Comparison of ENCODE assay signal across 8 mouse cellular contexts in genomic region chr15:12321091-12321787, GRCm38 (mm10). TPM values are rescaled to one million over a fixed set of nuclear protein-coding genes. Genes with fewer than 3 reads are reported as not detected.
DNase-seq lines count a peak whose midpoint lies in the region; ATAC-seq and TF ChIP-seq lines count a peak whose summit lies in the region.

Golph3 (plus strand) TSS chr15:12321450.

- TF ChIP-seq CTCF in MEL (IDR thresholded peaks at IDR 0.05 in 2 of 3, conservative IDR thresholded peaks at IDR 0.05 in 1 of 3; ENCODE audit: control insufficient read depth in 1 of 3, insufficient read depth in 1 of 3, low read depth in 2 of 3, low read length in 3 of 3, poor library complexity in 1 of 3, severe bottlenecking in 1 of 3), result no peak
- no peak for TF ChIP-seq CTCF in cerebellum, adult 2 months (IDR thresholded peaks at IDR 0.05; ENCODE audit: borderline replicate concordance, insufficient read depth, low read depth, low read length)

- H3K4me2 ChIP-seq in lung, embryonic 16.5 days (ENCODE audit: low read depth, low read length), result peak within 1 kb of the TSS; percentile 80

- H3K27me3 ChIP-seq in MEL (ENCODE audit: control insufficient read depth in 1 of 2, insufficient read depth in 2 of 2, low read length in 2 of 2), result no peaks in the 10 kb centered on the region
- H3K27me3 ChIP-seq in cerebellum, adult 2 months (ENCODE audit: control insufficient read depth, insufficient read depth, low read length), result no peaks in the 10 kb centered on the region
- H3K27me3 ChIP-seq in lung, embryonic 16.5 days (ENCODE audit: control insufficient read depth, insufficient read depth, low read depth, low read length), result no peaks in the 10 kb centered on the region; the same call in 1 of the 2 replicates

- H3K79me2 ChIP-seq in MEL (ENCODE audit: control insufficient read depth, insufficient read depth, low read length, poor library complexity), result peaks cover 49% of the 10 kb centered on the region

- peak; percentile 65 to 78 for ATAC-seq in hematopoietic stem cell, adult 5-6 weeks (replicated peaks in 1 of 2; ENCODE audit: insufficient read depth in 1 of 2, low FRiP score in 2 of 2, low TSS enrichment in 1 of 2, low read depth in 1 of 2, poor library complexity in 2 of 2, severe bottlenecking in 2 of 2)
- ATAC-seq in lung, embryonic 16.5 days (ENCODE audit: low read depth), result peak; percentile 94

- peaks cover 8 to 44% of the 10 kb centered on the region in 2 experiments for H3K36me3 ChIP-seq in MEL (ENCODE audit: control insufficient read depth in 1 of 2, insufficient read depth in 2 of 2, low read length in 2 of 2)
- H3K36me3 ChIP-seq in lung, embryonic 16.5 days (ENCODE audit: control insufficient read depth, insufficient read depth, low read length), result no peaks in the 10 kb centered on the region; the same call in 1 of the 2 replicates

- no peak for TF ChIP-seq RAD21 in MEL (IDR thresholded peaks at IDR 0.05; ENCODE audit: low read depth, low read length)

- peak; percentile 81 to 93 for TF ChIP-seq POLR2A in MEL (IDR thresholded peaks at IDR 0.05; ENCODE audit: control insufficient read depth in 1 of 2, insufficient read depth in 1 of 2, low read depth in 1 of 2, low read length in 2 of 2, poor library complexity in 1 of 2)
- peak; percentile 55; the same call in 1 of the 2 replicates for TF ChIP-seq POLR2A in cerebellum, adult 2 months (IDR thresholded peaks at IDR 0.05; ENCODE audit: borderline replicate concordance, insufficient read depth, low read length)

- no peaks in the 10 kb centered on the region for H3K9me3 ChIP-seq in MEL (replicated peaks; ENCODE audit: insufficient read depth, low read length)
- H3K9me3 ChIP-seq in lung, embryonic 16.5 days (ENCODE audit: control insufficient read depth, low read length), result no peaks in the 10 kb centered on the region

- H3K4me3 ChIP-seq in MEL (ENCODE audit: control insufficient read depth in 1 of 2, insufficient read depth in 1 of 2, low read depth in 2 of 2, low read length in 2 of 2), result peak within 1 kb of the TSS; percentile 94
- peak within 1 kb of the TSS; percentile 84 for H3K4me3 ChIP-seq in cerebellum, adult 2 months (replicated peaks; ENCODE audit: insufficient read depth, low read depth, low read length)
- peak within 1 kb of the TSS; percentile 99 for H3K4me3 ChIP-seq in lung, embryonic 16.5 days (ENCODE audit: low read length)

- DNase-seq in MEL (ENCODE audit: low read depth, low spot score), result peak; percentile 95
- DNase-seq in cerebellum, adult 2 months, result peak; percentile 95
- DNase-seq in forelimb bud, embryonic 11.5 days (ENCODE audit: low read depth, low spot score), result peak; percentile 83
- DNase-seq in layer of hippocampus, adult 9-10 months (ENCODE audit: low spot score), result peak; percentile 85
- peak; percentile 87 for DNase-seq in ovary, postnatal 10 days (ENCODE audit: low spot score)
- peak; percentile 87 to 96 for DNase-seq in thymus, postnatal 10 days (ENCODE audit: low spot score in 2 of 2)

- peaks cover 11 to 38% of the 10 kb centered on the region in 2 experiments for H3K4me1 ChIP-seq in MEL (ENCODE audit: control insufficient read depth in 1 of 2, insufficient read depth in 2 of 2, low read length in 2 of 2)
- H3K4me1 ChIP-seq in cerebellum, adult 2 months (ENCODE audit: control insufficient read depth, insufficient read depth, low read length), result peaks cover 10% of the 10 kb centered on the region
- H3K4me1 ChIP-seq in lung, embryonic 16.5 days (replicated peaks; ENCODE audit: control insufficient read depth, insufficient read depth, low read length), result peaks cover 12% of the 10 kb centered on the region

- TF ChIP-seq EP300 in MEL (IDR thresholded peaks at IDR 0.05; ENCODE audit: low read depth in 1 of 2, low read length in 2 of 2), result 0 out of 4 replicates have a peak, but pooled peaks of 1 of the 2 experiments have one; percentile 5

- WGBS in cerebellum, adult 2 months, result under 1% methylated on average over 72 of the region's 74 CpGs
- WGBS in lung, embryonic 16.5 days, result under 1% methylated on average over 68 of the region's 74 CpGs

- peak within 1 kb of the TSS; percentile 87 for H3K27ac ChIP-seq in MEL (ENCODE audit: control insufficient read depth, low read depth, low read length)
- peak within 1 kb of the TSS; percentile 92 for H3K27ac ChIP-seq in cerebellum, adult 2 months (ENCODE audit: insufficient read depth, low read length)
- peak within 1 kb of the TSS; percentile 93 for H3K27ac ChIP-seq in lung, embryonic 16.5 days (ENCODE audit: low read length)

- H3K9ac ChIP-seq in MEL (ENCODE audit: control insufficient read depth, low read depth, low read length, poor library complexity, severe bottlenecking), result peak within 1 kb of the TSS; percentile 89
- peak within 1 kb of the TSS; percentile 98 for H3K9ac ChIP-seq in lung, embryonic 16.5 days (ENCODE audit: low read length)

TF ChIP-seq in MEL, 35 proteins besides CTCF, POLR2A, EP300 and RAD21:
- TF ChIP-seq UBTF (IDR thresholded peaks at IDR 0.05; ENCODE audit: borderline replicate concordance, insufficient read depth, low read depth, low read length), result no peak
- TF ChIP-seq E2F4 (IDR thresholded peaks at IDR 0.05; ENCODE audit: borderline replicate concordance, low read depth, low read length), result no peak
- peak; percentile 63 for TF ChIP-seq NRF1 (IDR thresholded peaks at IDR 0.05; ENCODE audit: insufficient read depth, low read depth, low read length, poor library complexity, severe bottlenecking)
- TF ChIP-seq USF1 (IDR thresholded peaks at IDR 0.05; ENCODE audit: low read depth, low read length), result no peak
- TF ChIP-seq USF2 (IDR thresholded peaks at IDR 0.05; ENCODE audit: borderline replicate concordance in 1 of 2, insufficient read depth in 1 of 2, low read depth in 1 of 2, low read length in 2 of 2), result no peak
- no peak for TF ChIP-seq POLR2AphosphoS5 (IDR thresholded peaks at IDR 0.05; ENCODE audit: borderline replicate concordance, low read depth, low read length)
- peak; percentile 65; the same call in 1 of the 2 replicates for TF ChIP-seq MAZ (IDR thresholded peaks at IDR 0.05; ENCODE audit: low read depth, low read length)
- TF ChIP-seq MEF2A (IDR thresholded peaks at IDR 0.05; ENCODE audit: extremely low read depth, insufficient replicate concordance, low read depth, low read length, poor library complexity, severe bottlenecking), result 0 out of 2 replicates have a peak, but pooled peaks have one; percentile 28
- TF ChIP-seq JUND (IDR thresholded peaks at IDR 0.05; ENCODE audit: low read depth, low read length), result no peak
- no peak for TF ChIP-seq CHD2 (IDR thresholded peaks at IDR 0.05; ENCODE audit: low read length)
- no peak for TF ChIP-seq CHD1 (IDR thresholded peaks at IDR 0.05; ENCODE audit: low read depth, low read length)
- no peak for TF ChIP-seq RCOR1 (IDR thresholded peaks at IDR 0.05; ENCODE audit: low read depth, low read length)
- TF ChIP-seq TBP (IDR thresholded peaks at IDR 0.05; ENCODE audit: low read depth, low read length), result peak; percentile 15; the same call in 1 of the 2 replicates
- peak; percentile 85 for TF ChIP-seq ELF1 (IDR thresholded peaks at IDR 0.05; ENCODE audit: low read depth, low read length)
- TF ChIP-seq MXI1 (IDR thresholded peaks at IDR 0.05; ENCODE audit: low read depth, low read length), result no peak
- TF ChIP-seq GATA1 (IDR thresholded peaks at IDR 0.05; ENCODE audit: low read depth, low read length), result no peak
- TF ChIP-seq TAL1 (IDR thresholded peaks at IDR 0.05; ENCODE audit: low read length), result no peak
- TF ChIP-seq SIN3A (IDR thresholded peaks at IDR 0.05; ENCODE audit: low read length), result peak; percentile 86
- no peak for TF ChIP-seq BHLHE40 (IDR thresholded peaks at IDR 0.05; ENCODE audit: borderline replicate concordance, low read depth, low read length)
- no peak for TF ChIP-seq ZNF384 (IDR thresholded peaks at IDR 0.05; ENCODE audit: low read depth, low read length)
- TF ChIP-seq ZKSCAN1 (IDR thresholded peaks at IDR 0.05; ENCODE audit: low read depth, low read length), result no peak
- TF ChIP-seq HCFC1 (IDR thresholded peaks at IDR 0.05; ENCODE audit: low read depth, low read length), result peak; percentile 76
- TF ChIP-seq ETS1 (IDR thresholded peaks at IDR 0.05; ENCODE audit: low read depth, low read length), result peak; percentile 49; the same call in 1 of the 2 replicates
- TF ChIP-seq ZC3H11A (IDR thresholded peaks at IDR 0.05; ENCODE audit: low read depth, low read length), result no peak
- no peak; the same call in 1 of the 2 replicates for TF ChIP-seq KAT2A (conservative IDR thresholded peaks at IDR 0.05; ENCODE audit: low read depth, low read length)
- TF ChIP-seq POLR2AphosphoS2 (IDR thresholded peaks at IDR 0.05; ENCODE audit: low read length), result peak; percentile 84
- TF ChIP-seq MYB (IDR thresholded peaks at IDR 0.05; ENCODE audit: low read depth, low read length), result no peak
- no peak for TF ChIP-seq SMC3 (IDR thresholded peaks at IDR 0.05; ENCODE audit: low read depth, low read length)
- no peak for TF ChIP-seq GABPA (IDR thresholded peaks at IDR 0.05; ENCODE audit: low read depth, low read length)
- TF ChIP-seq ZMIZ1 (IDR thresholded peaks at IDR 0.05; ENCODE audit: low read depth, low read length), result peak; percentile 91
- TF ChIP-seq TCF12 (IDR thresholded peaks at IDR 0.05; ENCODE audit: low read depth, low read length), result peak; percentile 37; the same call in 1 of the 2 replicates
- TF ChIP-seq MYC (IDR thresholded peaks at IDR 0.05; ENCODE audit: low read depth, low read length), result no peak
- TF ChIP-seq MAX (IDR thresholded peaks at IDR 0.05; ENCODE audit: low read length), result no peak
- no peak for TF ChIP-seq MAFK (IDR thresholded peaks at IDR 0.05; ENCODE audit: borderline replicate concordance, low read depth, low read length)
- peak; percentile 83 for TF ChIP-seq NELFE (IDR thresholded peaks at IDR 0.05; ENCODE audit: low read depth, low read length)

RNA-seq across cellular contexts. Expression of gene Golph3, which starts in this region (rescaled TPM):
- total RNA-seq in MEL (2012; rRNA removed), result 99.2 and 113 TPM in 2 replicates
- 100 to 1,000 TPM in 1 of 2 experiments, 10 to 100 TPM in 1; 81.1 to 149 TPM for polyA plus RNA-seq in MEL (2012; ENCODE audit: insufficient read depth in 1 of 2, insufficient read length in 2 of 2, low read depth in 1 of 2, low replicate concordance in 2 of 2, missing spikeins in 1 of 2)
- 89.1 and 91.2 TPM in 2 replicates for polyA plus RNA-seq in cerebellum, adult 2 months (2012; rRNA removed)
- total RNA-seq in hematopoietic stem cell, adult 5-6 weeks (2017), result 99.9 and 103 TPM in 2 replicates
- 71.3 and 72.0 TPM in 2 replicates for polyA plus RNA-seq in lung, embryonic 16.5 days (2015; fragmentation: Nextera tagmentation; extraction: Ambion mirVana)

Comparison
In these comparisons a context has a peak if more than half of its experiments do, and no peak if none do; other contexts are left out.
1. Peak in every context shown above with its lines: DNase-seq, ATAC-seq, H3K4me3 ChIP-seq and H3K27ac ChIP-seq.